Mouse (Mus musculus) neural tube, embryonic 13.5 days (tissue): ENCODE measurements around the gene Snx18. TPM values are rescaled to one million over a fixed set of nuclear protein-coding genes. Genes with fewer than 3 reads are reported as not detected.

ENCODE experiments used
- ATAC-seq: fragments of 200-750 bp; cut with Nextera tagmentation; 2 replicates; pipeline ENCODE4 v1.8.0; 2017; ENCODE audit warnings: low read depth, mild to moderate bottlenecking, moderate TSS enrichment, moderate library complexity
- H3K27ac ChIP-seq: fragments of 300-500 bp; sonication (generic); replicated peaks from 2 replicates; pipeline ENCODE4 v1.5.1; 2015; ENCODE audit warnings: moderate library complexity, mild to moderate bottlenecking, inconsistent platforms
- H3K27me3 ChIP-seq: fragments of 300-500 bp; sonication (generic); 2 replicates; pipeline ENCODE4 v1.6.1; 2015; ENCODE audit warnings: mild to moderate bottlenecking, inconsistent platforms
- H3K36me3 ChIP-seq: fragments of 300-500 bp; sonication (generic); 2 replicates; pipeline ENCODE4 v1.6.1; 2015; ENCODE audit warnings: mild to moderate bottlenecking, inconsistent platforms
- H3K4me1 ChIP-seq: fragments of 300-500 bp; sonication (generic); replicated peaks from 2 replicates; pipeline ENCODE4 v1.6.1; 2015; ENCODE audit warnings: inconsistent platforms
- H3K4me2 ChIP-seq: fragments of 300-500 bp; sonication (generic); 2 replicates; pipeline ENCODE4 v1.6.1; 2015; ENCODE audit warnings: inconsistent platforms, mild to moderate bottlenecking, moderate library complexity
- H3K4me3 ChIP-seq: fragments of 300-500 bp; sonication (generic); 2 replicates; pipeline ENCODE4 v1.5.1; 2015; ENCODE audit warnings: mild to moderate bottlenecking, inconsistent platforms
- H3K9ac ChIP-seq: fragments of 300-500 bp; sonication (generic); 2 replicates; pipeline ENCODE4 v1.6.1; 2015; ENCODE audit warnings: moderate library complexity, mild to moderate bottlenecking, inconsistent platforms
- H3K9me3 ChIP-seq: fragments of 300-500 bp; sonication (generic); 2 replicates; pipeline ENCODE4 v1.6.1; 2016; ENCODE audit warnings: inconsistent platforms
- WGBS: fragments of 180-500 bp; shearing (Covaris S2); methylation state at CpG from one replicate; pipeline ENCODE4 v1.1.7; 2015; 5-methylcytosine and 5-hydroxymethylcytosine counted together
- polyA plus RNA-seq: library from polyadenylated mRNA; unstranded; fragments of >200 nt; fragmentation: Nextera tagmentation; extraction: Ambion mirVana; gene quantifications from 2 replicates; pipeline ENCODE4 v1.2.1, GENCODE M21; 2015

Snx18 gene
- polyA plus RNA-seq, 1 experiment from 2014 or later, result 19.2 TPM

DNA sequence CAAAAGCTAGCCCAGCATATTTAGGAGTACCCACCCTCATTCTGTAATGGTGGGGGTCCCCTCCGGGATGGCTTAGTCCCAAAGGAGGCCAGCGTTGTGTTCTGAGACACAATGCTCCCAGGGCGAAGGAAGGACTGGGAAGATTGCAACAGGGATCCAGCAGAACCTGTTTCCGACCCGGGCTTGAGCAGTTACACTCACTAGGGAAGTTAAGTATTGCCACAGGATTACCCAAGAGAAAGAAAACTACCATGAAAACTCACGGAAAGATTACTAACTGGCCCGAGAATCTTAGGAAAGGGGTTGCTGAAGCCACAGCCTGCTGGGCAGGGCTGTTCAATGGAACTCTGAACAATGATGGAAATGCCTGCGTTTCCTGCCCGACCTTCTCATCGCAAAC is 4.5 kb downstream of the Snx18 start:
- H3K36me3 ChIP-seq, result no peaks in the 10 kb centered on the region
- H3K27ac ChIP-seq, result peak overlapping the region; percentile 57
- 28% methylated on average over 10 of the region's 10 CpGs for WGBS
- H3K4me2 ChIP-seq, result peak overlapping the region; percentile 85
- peaks cover 86% of the 10 kb centered on the region for H3K4me1 ChIP-seq
- peak overlapping the region; percentile 88 for H3K4me3 ChIP-seq
- no peaks in the 10 kb centered on the region for H3K9me3 ChIP-seq
- ATAC-seq, result no peak
- H3K27me3 ChIP-seq, result no peaks in the 10 kb centered on the region
- H3K9ac ChIP-seq, result peak overlapping the region; percentile 94

DNA sequence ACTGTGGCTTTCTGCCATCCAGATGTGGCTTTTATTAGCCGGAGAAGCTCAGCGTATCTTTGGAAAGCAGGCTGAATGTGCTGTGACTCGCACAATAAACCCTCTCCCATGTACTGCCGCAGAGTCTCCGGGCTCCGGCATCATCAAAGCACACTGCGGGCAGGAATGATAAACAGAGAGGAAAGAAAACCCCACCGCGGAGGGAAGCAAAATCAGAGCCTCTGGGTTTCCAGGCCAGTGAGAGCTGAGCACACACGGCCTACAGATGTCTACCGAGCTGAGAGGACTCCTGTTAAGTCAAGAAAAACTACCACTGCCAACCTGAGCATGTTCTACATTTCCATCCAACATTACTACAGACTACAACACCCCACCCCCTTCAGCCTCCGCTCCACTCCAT is 5.0 kb downstream of the Snx18 start:
- Histone ChIP-seq H3K4me1 (peaks cover 90% of the 10 kb centered on the region), H3K9ac (peak overlapping the region; percentile 94), H3K27ac (peak overlapping the region; percentile 57), H3K27me3 (no peaks in the 10 kb centered on the region), H3K36me3 (no peaks in the 10 kb centered on the region), H3K9me3 (no peaks in the 10 kb centered on the region), H3K4me2 (peak overlapping the region; percentile 85), H3K4me3 (peak overlapping the region; percentile 88)
- WGBS, result 17% methylated on average over 12 of the region's 12 CpGs
- no peak for ATAC-seq

DNA sequence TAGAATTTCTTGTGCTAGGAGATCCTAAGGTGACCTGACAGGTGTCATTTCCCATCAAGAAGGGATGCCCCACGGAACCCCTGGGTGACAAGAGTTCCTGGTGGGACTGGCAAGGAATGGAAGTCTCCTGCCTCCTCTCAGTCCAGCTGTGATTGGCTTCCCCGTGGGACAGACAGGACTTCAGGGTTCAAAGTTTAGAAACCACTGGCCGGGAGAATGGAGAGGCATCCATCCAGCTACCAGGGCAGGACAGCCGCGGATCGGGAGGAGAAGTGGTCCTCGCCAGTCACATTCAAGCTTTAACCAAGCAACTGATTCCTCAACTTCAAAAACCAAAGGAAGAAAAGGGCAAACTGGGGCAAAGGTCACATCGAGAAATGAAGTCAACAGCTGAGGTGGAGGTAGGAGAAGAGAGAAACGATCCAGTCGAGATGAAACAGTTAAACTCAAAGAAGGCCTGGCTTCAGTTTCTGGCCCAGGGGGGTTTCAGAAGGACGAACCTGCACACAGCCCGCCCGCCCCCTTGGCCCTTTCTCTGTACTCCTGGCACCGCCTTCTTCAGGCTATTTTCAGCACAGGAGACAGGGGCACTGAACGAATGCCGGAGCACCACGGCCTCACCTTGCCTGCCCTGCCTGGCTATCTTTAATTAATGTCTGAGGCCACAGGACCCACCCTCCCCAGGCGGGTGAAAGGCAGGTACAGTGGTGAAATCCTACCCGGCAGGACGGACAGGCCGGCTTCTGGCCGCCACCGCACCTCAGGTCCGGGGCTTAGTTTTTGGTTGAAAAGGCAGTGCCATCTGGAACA is 6.0 kb downstream of the Snx18 start:
- WGBS, result 73% methylated on average over 24 of the region's 24 CpGs
- Histone ChIP-seq H3K4me3 (peak overlapping the region; percentile 88; the same call in 1 of the 2 replicates), H3K36me3 (no peaks in the 10 kb centered on the region), H3K4me1 (peaks cover 94% of the 10 kb centered on the region), H3K4me2 (peak overlapping the region; percentile 85), H3K27me3 (no peaks in the 10 kb centered on the region), H3K27ac (peak overlapping the region; percentile 57; the same call in 1 of the 2 replicates), H3K9ac (peak overlapping the region; percentile 94; the same call in 1 of the 2 replicates), H3K9me3 (no peaks in the 10 kb centered on the region)
- no peak for ATAC-seq

DNA sequence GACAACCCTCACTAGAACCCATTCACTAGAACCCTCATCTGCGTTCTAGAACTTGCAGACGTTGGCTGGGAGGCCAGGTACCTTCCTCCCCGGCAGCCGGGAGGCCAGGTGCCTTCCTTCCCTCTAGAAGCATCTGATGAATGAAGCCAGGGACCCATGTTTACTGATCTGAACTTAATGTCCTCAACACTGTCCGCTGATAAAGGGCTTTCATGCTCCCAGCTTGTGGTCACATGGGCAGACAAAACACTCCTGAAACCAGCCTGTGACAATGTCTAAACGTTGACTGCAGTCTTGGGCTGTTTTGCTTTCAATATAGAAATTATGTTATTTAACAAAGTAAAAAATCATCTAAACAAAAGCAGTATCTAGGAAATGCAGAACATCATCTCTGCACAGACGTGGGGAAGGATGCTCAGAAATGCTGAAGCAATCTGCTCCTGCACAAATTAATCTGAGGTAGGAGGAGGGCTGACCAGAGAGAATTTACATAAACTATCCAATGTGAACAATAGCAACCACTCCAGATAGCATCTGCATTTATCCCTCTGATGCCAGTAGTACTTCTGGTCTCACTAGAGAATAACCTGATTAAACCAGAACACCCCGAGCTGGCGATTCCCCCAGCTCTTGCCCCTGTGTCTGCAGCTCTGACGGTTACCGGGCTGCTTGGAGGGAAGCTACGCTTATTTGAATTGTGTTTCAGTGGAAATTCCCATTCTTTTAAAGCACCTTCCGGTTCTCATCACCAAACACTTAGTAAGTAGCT is 7.4 kb downstream of the Snx18 start:
- no peaks in the 10 kb centered on the region for H3K9me3 ChIP-seq
- WGBS, result 64% methylated on average over 13 of the region's 13 CpGs
- H3K4me2 ChIP-seq, result peak overlapping the region; percentile 85
- no peak overlapping the region for H3K4me3 ChIP-seq
- H3K4me1 ChIP-seq, result peaks cover 94% of the 10 kb centered on the region
- H3K27me3 ChIP-seq, result no peaks in the 10 kb centered on the region
- no peak overlapping the region for H3K9ac ChIP-seq
- no peak for ATAC-seq
- H3K27ac ChIP-seq, result no peak overlapping the region
- H3K36me3 ChIP-seq, result no peaks in the 10 kb centered on the region

DNA sequence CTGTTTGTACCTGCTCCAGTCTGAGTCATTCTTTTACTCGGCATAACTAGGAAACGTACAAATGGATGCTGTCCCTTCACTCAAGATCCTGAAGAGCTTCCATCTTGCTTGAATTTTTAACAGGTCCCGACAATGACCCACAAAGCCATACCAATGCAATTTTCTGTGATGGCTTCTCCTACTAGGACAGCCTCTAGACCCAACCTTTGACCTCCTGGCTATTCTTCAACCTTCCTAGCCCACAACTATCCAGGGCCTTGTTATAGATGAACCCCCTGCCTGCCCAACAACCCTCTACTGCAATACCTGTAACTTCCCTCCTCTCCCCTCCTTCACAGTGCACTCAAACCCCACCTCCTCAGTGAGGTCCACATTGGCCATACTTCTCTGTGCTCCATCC is 8.9 kb downstream of the Snx18 start:
- Histone ChIP-seq H3K9ac (no peak overlapping the region), H3K27ac (no peak overlapping the region), H3K27me3 (no peaks in the 10 kb centered on the region), H3K4me3 (no peak overlapping the region), H3K4me1 (peaks cover 89% of the 10 kb centered on the region), H3K36me3 (no peaks in the 10 kb centered on the region), H3K4me2 (no peak overlapping the region), H3K9me3 (no peaks in the 10 kb centered on the region)
- WGBS, result 80% methylated on average over 3 of the region's 3 CpGs
- ATAC-seq, result no peak

DNA sequence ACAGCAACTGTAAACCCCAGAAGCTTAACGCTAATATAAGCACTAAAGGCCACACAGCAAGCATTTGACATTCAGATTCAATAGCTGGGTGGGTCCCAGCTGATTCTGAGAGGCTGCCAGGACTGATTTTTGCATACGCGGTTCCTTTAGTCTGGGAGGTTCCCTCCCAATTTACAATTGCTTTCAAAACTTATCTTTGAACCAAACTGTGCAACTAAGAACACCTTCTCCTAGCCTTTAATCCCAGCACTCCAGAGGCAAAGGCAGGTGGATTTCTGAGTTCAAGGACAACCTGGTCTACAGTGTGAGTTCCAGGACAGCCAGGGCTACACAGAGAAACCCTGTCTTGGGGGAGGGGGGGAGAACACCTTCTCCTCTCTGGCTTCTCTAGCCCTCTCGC is 10.5 kb downstream of the Snx18 start:
- 66% methylated on average over 4 of the region's 4 CpGs for WGBS
- no peak for ATAC-seq
- H3K4me1 ChIP-seq, result peaks cover 88% of the 10 kb centered on the region

DNA sequence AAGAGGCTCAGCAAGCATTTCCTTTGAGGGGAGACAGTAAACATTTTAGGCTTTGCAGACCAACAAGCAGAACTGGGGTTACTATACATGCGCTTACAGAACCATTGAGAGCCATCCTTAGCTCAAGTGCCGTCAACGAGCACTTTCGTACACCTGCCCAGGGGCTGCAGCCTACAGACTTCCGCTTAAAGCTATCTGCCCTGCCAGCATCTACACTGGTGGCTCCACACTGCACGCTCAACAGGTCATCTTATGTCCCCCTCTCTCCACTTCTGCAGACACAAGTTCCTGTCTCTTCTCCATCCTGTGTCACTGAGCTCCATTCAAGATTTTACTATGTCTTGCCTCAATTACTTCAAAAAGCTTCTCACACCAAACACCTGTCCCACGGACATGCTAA is 11.0 kb downstream of the Snx18 start:
- Histone ChIP-seq H3K36me3 (no peaks in the 10 kb centered on the region), H3K4me1 (peaks cover 84% of the 10 kb centered on the region), H3K9ac (no peak overlapping the region), H3K4me3 (no peak overlapping the region), H3K27me3 (no peaks in the 10 kb centered on the region), H3K27ac (no peak overlapping the region), H3K9me3 (no peaks in the 10 kb centered on the region), H3K4me2 (no peak overlapping the region)
- 94% methylated on average over 7 of the region's 7 CpGs for WGBS
- no peak for ATAC-seq

More for the DNA sequence above, 10.5 kb downstream of the Snx18 start:
- Histone ChIP-seq H3K9me3 (no peaks in the 10 kb centered on the region), H3K36me3 (no peaks in the 10 kb centered on the region), H3K27me3 (no peaks in the 10 kb centered on the region), H3K4me2 (no peak overlapping the region), H3K4me3 (no peak overlapping the region), H3K9ac (no peak overlapping the region), H3K27ac (no peak overlapping the region)

DNA sequence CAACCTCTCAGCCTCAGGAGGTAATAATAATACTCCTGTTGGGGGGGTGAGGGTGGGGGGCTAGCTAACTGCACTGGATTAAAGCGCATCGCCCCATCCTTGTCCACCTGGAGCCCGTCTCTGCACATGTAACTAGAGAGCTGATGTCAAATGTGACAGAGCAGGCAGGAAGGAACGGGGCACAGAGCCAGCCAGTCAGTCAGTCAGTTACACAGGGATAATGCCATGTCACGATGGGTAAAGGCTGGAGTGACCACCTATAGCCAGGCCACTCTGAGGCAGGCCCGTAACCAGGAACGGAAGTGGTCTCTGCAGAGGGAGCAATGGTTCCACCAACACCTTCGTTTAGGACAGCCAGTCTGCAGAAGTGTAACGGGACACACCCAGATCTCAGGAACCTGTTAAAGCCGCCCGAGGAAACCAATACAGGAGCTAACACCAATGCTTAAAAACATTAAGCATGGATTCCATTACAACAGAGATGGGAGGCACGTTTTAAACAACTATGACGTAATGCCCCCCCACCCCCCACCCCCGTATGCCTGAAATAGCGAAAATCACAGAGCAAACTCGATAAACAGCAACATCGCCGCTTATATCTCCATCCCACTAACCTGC is 11.5 kb downstream of the Snx18 start:
- no peak overlapping the region for H3K27ac ChIP-seq
- no peaks in the 10 kb centered on the region for H3K27me3 ChIP-seq
- no peak overlapping the region for H3K4me3 ChIP-seq
- H3K9ac ChIP-seq, result no peak overlapping the region
- peaks cover 79% of the 10 kb centered on the region for H3K4me1 ChIP-seq
- no peaks in the 10 kb centered on the region for H3K36me3 ChIP-seq
- H3K9me3 ChIP-seq, result no peaks in the 10 kb centered on the region
- ATAC-seq, result no peak
- 89% methylated on average over 18 of the region's 18 CpGs for WGBS
- no peak overlapping the region for H3K4me2 ChIP-seq

DNA sequence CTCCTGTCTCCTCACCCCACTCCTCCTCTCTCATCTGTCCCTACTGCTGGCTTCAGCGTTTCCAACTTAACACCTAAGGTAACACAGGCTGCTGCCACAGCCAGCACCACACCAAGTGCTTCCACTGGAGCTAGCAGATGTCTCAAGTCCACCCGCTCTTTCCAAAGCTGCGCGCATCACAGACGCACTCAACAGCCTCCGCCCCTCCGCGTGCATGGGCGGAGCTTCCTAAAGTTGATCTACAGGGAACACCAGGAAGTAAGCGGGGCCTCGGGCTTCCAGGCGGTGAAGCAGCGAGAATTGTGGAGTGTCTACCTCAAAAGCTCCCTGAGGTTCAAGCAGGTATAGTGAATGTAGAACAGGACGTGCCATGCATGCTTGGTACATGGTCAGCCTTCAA is 12.2 kb downstream of the Snx18 start:
- H3K4me2 ChIP-seq, result no peak overlapping the region
- peaks cover 72% of the 10 kb centered on the region for H3K4me1 ChIP-seq
- H3K27me3 ChIP-seq, result no peaks in the 10 kb centered on the region
- H3K9me3 ChIP-seq, result no peaks in the 10 kb centered on the region
- H3K9ac ChIP-seq, result no peak overlapping the region
- 85% methylated on average over 14 of the region's 14 CpGs for WGBS
- ATAC-seq, result no peak
- no peak overlapping the region for H3K4me3 ChIP-seq
- no peak overlapping the region for H3K27ac ChIP-seq
- H3K36me3 ChIP-seq, result no peaks in the 10 kb centered on the region

DNA sequence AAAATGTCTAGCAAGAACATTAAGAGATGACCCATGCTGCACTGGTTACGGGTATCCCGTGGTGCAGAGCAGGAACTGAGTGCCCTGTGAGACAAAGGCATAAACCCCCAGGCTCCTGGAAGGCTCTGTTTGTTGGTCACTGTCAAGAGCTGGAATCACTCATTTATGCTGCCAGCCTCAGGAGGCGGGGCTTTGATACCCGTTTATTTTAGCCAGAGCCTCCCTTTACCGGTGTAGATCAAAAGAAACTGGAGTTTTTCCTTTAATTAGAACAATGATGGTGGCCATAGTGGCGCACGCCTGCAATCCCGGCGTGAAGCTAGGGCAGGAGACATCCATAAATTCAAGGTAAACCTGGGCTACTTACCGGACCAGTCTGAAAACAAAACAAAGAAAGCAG is 12.7 kb downstream of the Snx18 start:
- 91% methylated on average over 10 of the region's 10 CpGs for WGBS
- Histone ChIP-seq H3K4me2 (no peak overlapping the region), H3K9me3 (no peaks in the 10 kb centered on the region), H3K4me3 (no peak overlapping the region), H3K27ac (no peak overlapping the region), H3K36me3 (no peaks in the 10 kb centered on the region), H3K4me1 (peaks cover 67% of the 10 kb centered on the region), H3K27me3 (no peaks in the 10 kb centered on the region), H3K9ac (no peak overlapping the region)
- no peak for ATAC-seq

DNA sequence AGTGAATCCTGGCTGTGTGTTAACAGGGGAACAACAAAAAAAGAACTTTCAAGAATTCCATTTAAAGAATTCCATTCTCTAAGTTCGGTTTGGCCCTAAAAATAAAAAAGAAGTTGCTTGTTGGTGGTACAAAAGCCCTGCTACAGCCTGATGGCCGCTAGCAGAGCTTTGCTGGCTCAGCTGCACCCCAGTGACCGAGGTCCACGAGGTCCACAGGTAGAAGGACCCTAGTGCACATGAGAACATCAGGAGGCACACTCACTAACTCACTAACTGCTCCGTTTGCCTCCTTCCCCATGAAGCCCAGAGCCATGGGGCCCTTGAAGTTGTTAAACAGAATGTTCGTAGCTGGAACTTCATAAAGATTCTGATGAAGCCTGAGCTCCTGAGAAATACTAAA is 14.0 kb downstream of the Snx18 start:
- Histone ChIP-seq H3K4me2 (no peak overlapping the region), H3K9me3 (no peaks in the 10 kb centered on the region), H3K4me1 (peaks cover 55% of the 10 kb centered on the region), H3K36me3 (no peaks in the 10 kb centered on the region), H3K4me3 (no peak overlapping the region), H3K9ac (no peak overlapping the region), H3K27ac (no peak overlapping the region), H3K27me3 (no peaks in the 10 kb centered on the region)
- 72% methylated on average over 6 of the region's 6 CpGs for WGBS
- ATAC-seq, result no peak

DNA sequence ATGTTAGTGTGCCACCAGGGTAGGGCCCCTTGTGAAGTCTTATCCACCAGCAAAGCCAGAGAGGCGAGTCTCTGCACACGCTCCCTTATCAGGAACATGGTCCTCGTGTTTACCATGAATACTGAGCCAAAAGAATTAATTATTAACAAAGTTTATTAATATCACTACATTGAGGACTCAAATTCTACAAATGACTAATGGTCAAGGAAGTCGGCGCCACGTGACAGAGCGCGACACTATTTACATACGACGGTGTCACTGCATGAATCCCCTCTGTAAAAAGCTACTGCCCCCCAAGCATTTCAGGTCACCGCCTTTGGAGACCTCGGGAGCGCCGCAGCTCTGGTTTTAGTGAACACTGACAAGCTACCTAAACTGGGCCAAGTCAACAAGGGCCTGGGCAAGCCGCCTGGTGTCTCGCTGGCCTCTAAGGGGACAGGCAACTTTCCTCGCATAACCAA is 15.5 kb downstream of the Snx18 start:
- 87% methylated on average over 17 of the region's 17 CpGs for WGBS

More for the DNA sequence above, 15.5 kb downstream of the Snx18 start:
- Histone ChIP-seq H3K4me1 (peaks cover 49% of the 10 kb centered on the region), H3K9me3 (no peaks in the 10 kb centered on the region), H3K9ac (no peak overlapping the region), H3K36me3 (no peaks in the 10 kb centered on the region), H3K4me3 (no peak overlapping the region), H3K27ac (no peak overlapping the region), H3K4me2 (no peak overlapping the region), H3K27me3 (no peaks in the 10 kb centered on the region)
- no peak for ATAC-seq
